Mouse (Mus musculus): ENCODE results near the gene Nhp2.

Nhp2 gene

GRCm38 (mm10) chr11:51635525-51636322, 16.2 kb downstream of the Nhp2 start, which contains the start of gene Rmnd5b:
TSS of gene Rmnd5b (minus strand) at chr11:51635896.
- peak; percentile 93 for DNase-seq (ENCODE audit: low read depth, low spot score)

DNA sequence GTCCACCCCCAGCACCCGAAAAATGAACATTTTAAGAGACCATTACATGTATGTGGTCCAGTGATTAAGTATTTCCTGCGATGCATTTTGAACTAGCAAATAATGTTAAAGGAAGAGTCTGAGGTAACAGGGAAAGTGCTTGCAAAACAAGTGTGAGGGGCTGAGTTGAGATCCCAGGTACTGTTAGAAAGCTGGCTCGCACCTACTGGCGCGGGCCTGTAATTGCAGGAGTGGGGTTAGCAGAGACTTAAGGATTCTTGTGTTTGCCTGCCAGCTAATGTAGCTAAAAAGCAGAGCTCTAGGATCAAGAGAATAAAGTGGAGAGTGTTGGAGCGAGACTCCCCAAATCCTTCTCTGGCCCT, 16.8 kb downstream of the Nhp2 start:
- peak; percentile 90 for DNase-seq (ENCODE audit: low read depth, low spot score)

DNA sequence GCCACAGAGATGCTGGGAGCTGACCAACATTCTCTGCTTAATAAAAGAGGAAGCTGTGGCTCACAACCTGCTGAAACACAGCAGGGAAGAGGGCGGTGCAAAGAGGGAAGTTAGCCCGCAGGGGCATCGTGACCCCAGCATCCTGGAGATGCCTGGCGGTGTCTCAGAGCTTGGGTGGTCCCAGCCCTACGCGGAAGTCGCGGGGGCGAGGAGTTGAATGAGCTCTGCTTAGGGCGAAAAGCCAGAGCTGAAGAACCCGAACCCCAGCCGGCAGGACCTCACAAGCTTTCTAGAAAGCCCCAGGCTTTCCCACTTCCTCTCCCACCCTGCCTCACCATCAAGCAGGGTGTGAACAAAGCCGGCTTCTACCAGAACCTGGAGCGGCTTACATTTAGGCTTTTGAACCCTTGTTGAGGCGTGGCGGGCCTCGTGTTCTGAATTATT, 18.5 kb downstream of the Nhp2 start:
- peak; percentile 97 for DNase-seq (ENCODE audit: low read depth, low spot score)

DNA sequence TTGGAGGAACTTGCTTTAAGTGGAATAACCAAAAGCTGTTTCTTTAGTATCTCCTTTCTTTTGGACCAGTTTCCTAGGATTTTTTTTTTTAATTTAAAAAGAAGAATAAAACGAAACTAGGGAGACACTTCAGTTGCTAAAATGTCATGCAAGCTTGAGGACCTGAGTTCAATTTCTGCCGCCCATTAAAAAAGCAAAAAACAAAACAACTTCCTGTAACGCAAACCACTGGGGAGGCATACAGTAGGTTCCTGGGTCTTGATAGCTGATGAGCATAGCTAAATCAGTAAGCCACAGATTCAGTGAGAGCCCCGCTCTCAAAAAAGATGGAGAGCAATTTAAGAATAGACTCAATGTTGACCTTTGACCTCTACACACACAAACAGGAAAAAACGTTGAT, 19.0 kb downstream of the Nhp2 start:
- DNase-seq (ENCODE audit: low read depth, low spot score): no peak

- no peak for DNase-seq (ENCODE audit: low read depth, low spot score)
These were observed 21.2 kb downstream of the Nhp2 start for GRCm38 (mm10) chr11:51640748-51641147.

- peak; percentile 69 for DNase-seq (ENCODE audit: low read depth, low spot score)
These were observed 23.7 kb downstream of the Nhp2 start for GRCm38 (mm10) chr11:51643202-51643601.

- DNase-seq (ENCODE audit: low read depth, low spot score): no peak
These were observed 24.2 kb downstream of the Nhp2 start for GRCm38 (mm10) chr11:51643761-51644160.

DNA sequence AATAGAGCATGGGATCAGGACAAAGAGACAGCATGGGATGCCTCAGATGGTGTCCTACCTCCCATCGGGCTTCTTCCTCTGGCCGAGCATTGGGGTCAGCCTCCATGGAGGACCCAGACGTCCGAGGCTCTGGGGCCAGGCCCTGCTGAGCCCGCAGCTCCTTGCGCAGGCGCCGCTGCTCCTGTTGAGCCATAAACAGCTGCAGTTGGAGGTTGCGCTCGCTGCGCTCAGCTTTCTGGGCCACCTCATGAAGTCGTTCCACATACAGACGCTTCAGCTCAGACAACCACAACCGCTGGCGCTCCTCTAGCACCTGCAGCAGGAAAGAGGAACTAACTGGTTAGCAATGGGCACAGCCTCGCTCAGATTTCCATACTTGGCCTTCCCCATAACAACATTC, 24.7 kb downstream of the Nhp2 start:
- no peak for DNase-seq (ENCODE audit: low read depth, low spot score)

DNA sequence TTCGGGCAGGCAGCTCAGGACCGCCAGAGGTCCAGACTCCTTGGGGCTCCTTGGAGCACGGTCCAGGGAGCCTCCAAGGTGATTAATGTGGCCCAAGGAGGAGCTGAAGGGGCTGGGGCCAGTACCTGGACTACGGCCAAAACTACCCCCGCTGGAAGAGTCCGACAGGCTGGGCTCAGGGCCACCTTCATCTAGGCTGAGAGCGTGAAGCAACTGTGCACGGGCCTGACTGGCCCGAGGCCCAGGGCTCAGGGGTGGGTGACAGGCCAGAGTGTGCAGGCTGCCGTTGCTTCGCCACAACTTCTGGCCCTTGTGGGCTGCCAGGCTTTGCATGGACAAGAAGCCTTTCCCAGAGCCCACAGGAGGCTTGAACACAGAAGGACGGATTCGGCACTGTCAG, 25.8 kb downstream of the Nhp2 start:
- DNase-seq (ENCODE audit: low read depth, low spot score): no peak

- DNase-seq (ENCODE audit: low read depth, low spot score): no peak
These were observed 26.7 kb downstream of the Nhp2 start for GRCm38 (mm10) chr11:51646245-51646644.

- peak; percentile 76 for DNase-seq (ENCODE audit: low read depth, low spot score)
These were observed 27.5 kb downstream of the Nhp2 start for GRCm38 (mm10) chr11:51646751-51647667.

DNA sequence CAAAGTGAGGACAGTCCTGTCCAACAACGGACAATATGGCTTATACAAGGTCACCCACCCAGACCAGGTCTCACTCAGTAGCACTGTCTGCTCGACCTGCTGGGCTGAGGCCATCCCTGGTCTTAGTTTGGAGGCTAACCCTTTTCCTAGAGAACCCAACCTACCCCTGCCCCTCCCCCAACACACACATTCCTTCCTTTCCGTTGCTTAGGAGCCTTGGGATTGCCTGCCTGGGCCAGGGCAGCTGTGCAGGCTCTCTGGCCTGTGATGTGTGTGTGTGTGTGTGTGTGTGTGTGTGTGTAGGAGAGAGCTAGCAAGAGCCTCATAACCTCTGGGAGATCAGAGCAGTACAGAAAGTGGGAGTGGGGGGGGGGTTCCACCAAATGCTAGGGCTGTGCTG, 29.0 kb downstream of the Nhp2 start:
- DNase-seq (ENCODE audit: low read depth, low spot score): peak; percentile 84

GRCm38 (mm10) chr11:51649111-51649888, 29.8 kb downstream of the Nhp2 start:
- peak; percentile 70 for DNase-seq (ENCODE audit: low read depth, low spot score)

- DNase-seq (ENCODE audit: low read depth, low spot score): peak; percentile 71
These were observed 30.3 kb downstream of the Nhp2 start for GRCm38 (mm10) chr11:51649889-51650199.

- DNase-seq (ENCODE audit: low read depth, low spot score): peak; percentile 40
These were observed 30.7 kb downstream of the Nhp2 start for GRCm38 (mm10) chr11:51650261-51650660.

DNA sequence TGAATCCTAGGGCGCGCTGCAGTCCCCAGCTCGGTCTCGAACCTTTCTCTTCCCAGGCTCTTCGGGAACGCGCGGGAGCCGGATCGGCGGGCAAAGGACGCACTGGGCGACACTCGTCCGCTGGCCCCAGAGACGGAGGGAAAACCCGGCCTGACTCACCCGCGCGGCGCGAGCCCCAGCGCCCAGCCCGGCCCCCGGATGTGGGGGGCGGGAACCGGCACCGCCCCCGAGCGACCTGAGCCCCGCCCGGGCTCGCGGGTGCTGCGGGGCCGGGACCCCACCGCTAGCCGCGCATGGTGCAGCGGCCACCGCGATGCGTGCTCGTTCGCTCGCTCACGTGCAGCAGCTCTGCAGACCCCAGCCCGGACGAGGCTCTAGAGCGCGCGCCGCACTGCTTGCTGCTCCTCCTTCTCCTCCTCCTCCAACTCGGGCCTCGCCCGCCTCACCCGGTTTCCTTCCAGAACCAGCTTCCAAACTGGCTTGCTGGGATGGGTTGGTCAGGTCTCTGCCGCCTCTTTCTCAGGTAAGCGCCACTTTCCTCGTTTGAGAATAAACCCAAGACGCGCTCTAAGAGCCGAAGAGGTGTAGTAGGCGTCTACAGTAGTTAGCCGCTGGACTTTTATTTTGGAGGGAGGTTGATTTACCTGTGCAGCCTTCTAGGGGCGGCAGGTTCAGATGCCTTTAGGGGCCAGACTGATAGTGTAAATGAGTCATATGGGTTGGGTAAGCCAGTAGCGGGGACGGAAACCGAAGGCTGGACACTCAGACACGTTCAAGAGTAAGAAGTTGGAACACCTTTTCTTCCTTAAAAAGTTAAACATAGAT, 31.4 kb downstream of the Nhp2 start, which contains the start of the genes N4bp3 and D930048N14Rik:
Gene N4bp3, minus strand, starts transcription at position 152 of the 825 bp plus-strand sequence.
Gene D930048N14Rik, plus strand, starts transcription at position 264 of the 825 bp plus-strand sequence.
- peak; percentile 65 for DNase-seq (ENCODE audit: low read depth, low spot score)

- DNase-seq (ENCODE audit: low read depth, low spot score): no peak
These were observed 33.4 kb downstream of the Nhp2 start for GRCm38 (mm10) chr11:51652889-51653418.

- no peak for DNase-seq (ENCODE audit: low read depth, low spot score)
These were observed 34.2 kb downstream of the Nhp2 start for GRCm38 (mm10) chr11:51653736-51654135.

DNA sequence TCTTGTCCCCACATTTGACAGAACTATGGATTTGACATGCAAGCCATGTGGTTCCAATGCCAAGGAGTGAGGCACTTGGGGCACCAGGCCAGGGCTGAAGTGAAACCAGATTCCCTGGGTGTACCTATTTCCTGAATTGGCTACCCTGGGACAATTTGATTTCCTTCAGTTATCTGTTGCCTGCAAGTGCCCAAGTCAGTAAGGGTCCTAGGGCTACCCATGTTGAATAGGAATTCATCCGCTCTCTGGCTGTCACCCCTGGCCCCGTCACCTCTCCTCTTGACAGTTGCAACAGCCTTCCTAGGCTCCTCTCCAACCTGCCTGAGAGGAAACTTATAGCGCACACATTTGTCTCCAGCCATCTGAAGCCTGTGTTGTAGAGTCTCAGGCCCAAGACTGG, 35.4 kb downstream of the Nhp2 start:
- DNase-seq (ENCODE audit: low read depth, low spot score): no peak

GRCm38 (mm10) chr11:51656798-51657521, 37.4 kb downstream of the Nhp2 start:
- no peak for DNase-seq (ENCODE audit: low read depth, low spot score)

Measured in ES-CJ7 (cell line).